Mouse (Mus musculus) midbrain, postnatal 0 days (tissue): Measurements from ENCODE around the gene Fitm1. TPM values are rescaled to one million over a fixed set of nuclear protein-coding genes. Genes with fewer than 3 reads are reported as not detected.
A peak's percentile ranks its signal among the peaks of the same experiment; 100 is the strongest.

Experiments
- ATAC-seq: fragments of 200-750 bp; cut with Nextera tagmentation; 2 replicates; pipeline ENCODE4 v1.8.0; 2017; ENCODE audit warnings: moderate number of reproducible peaks, mild to moderate bottlenecking, moderate TSS enrichment, moderate library complexity; ENCODE audit not compliant: low FRiP score
- DNase-seq: peaks from one replicate; pipeline ENCODE4 v3.0.0-alpha.2; 2015; ENCODE audit warnings: low spot score
- H3K27ac ChIP-seq: fragments of 300-500 bp; sonication (generic); 2 replicates; pipeline ENCODE4 v1.5.1; 2014; ENCODE audit warnings: low read depth, mild to moderate bottlenecking, low read length, mixed read lengths
- H3K27me3 ChIP-seq: fragments of 300-500 bp; sonication (generic); 2 replicates; pipeline ENCODE4 v1.6.1; 2014; ENCODE audit warnings: low read length, control low read depth, mixed read lengths; ENCODE audit not compliant: insufficient read depth
- H3K36me3 ChIP-seq: fragments of 300-500 bp; sonication (generic); 2 replicates; pipeline ENCODE4 v1.6.1; 2014; ENCODE audit warnings: low read length, control low read depth, mixed read lengths; ENCODE audit not compliant: insufficient read depth
- H3K4me1 ChIP-seq: fragments of 300-500 bp; sonication (generic); 2 replicates; pipeline ENCODE4 v1.6.1; 2014; ENCODE audit warnings: mild to moderate bottlenecking, control low read depth, antibody characterized with exemption, low read length, mixed read lengths; ENCODE audit not compliant: insufficient read depth
- H3K4me2 ChIP-seq: fragments of 300-500 bp; sonication (generic); 2 replicates; pipeline ENCODE4 v1.6.1; 2014; ENCODE audit warnings: low read depth, mild to moderate bottlenecking, low read length, mixed read lengths; ENCODE audit not compliant: poor library complexity, severe bottlenecking
- H3K4me3 ChIP-seq: fragments of 300-500 bp; sonication (generic); 2 replicates; pipeline ENCODE4 v1.5.1; 2014; ENCODE audit warnings: low read depth, mild to moderate bottlenecking, low read length, moderate library complexity
- H3K9ac ChIP-seq: fragments of 300-500 bp; sonication (generic); replicated peaks from 2 replicates; pipeline ENCODE4 v1.6.1; 2014; ENCODE audit warnings: mild to moderate bottlenecking, low read length, moderate library complexity, mixed read lengths; ENCODE audit not compliant: poor library complexity, severe bottlenecking
- H3K9me3 ChIP-seq: fragments of 300-500 bp; sonication (generic); 2 replicates; pipeline ENCODE4 v1.6.1; 2016; ENCODE audit warnings: low read length, control low read depth
- CTCF ChIP-seq: IDR thresholded peaks from 2 replicates; pipeline ENCODE4 v1.5.1; 2016; ENCODE audit warnings: antibody characterized with exemption, mild to moderate bottlenecking
- WGBS: fragments of 180-500 bp; shearing (Covaris S2); extraction: QIAGEN DNeasy Blood & Tissue Kit; methylation state at CpG from one replicate; pipeline ENCODE4 v1.1.7; 2014; 5-methylcytosine and 5-hydroxymethylcytosine counted together
- polyA plus RNA-seq: library from polyadenylated mRNA; unstranded; fragments of >200 nt; fragmentation: Nextera tagmentation; extraction: Ambion mirVana; gene quantifications from 2 replicates; pipeline ENCODE4 v1.2.1, GENCODE M21; 2015
- total RNA-seq: library from RNA; depleted of rRNA; stranded (reverse); fragments of >200 nt; gene quantifications from 2 replicates; pipeline ENCODE4 v1.2.3, GENCODE M21; 2014; rRNA removed

Fitm1 gene
- total and polyA plus RNA-seq, 2 experiments from 2014 or later, result 0.16 to 0.33 TPM

DNA sequence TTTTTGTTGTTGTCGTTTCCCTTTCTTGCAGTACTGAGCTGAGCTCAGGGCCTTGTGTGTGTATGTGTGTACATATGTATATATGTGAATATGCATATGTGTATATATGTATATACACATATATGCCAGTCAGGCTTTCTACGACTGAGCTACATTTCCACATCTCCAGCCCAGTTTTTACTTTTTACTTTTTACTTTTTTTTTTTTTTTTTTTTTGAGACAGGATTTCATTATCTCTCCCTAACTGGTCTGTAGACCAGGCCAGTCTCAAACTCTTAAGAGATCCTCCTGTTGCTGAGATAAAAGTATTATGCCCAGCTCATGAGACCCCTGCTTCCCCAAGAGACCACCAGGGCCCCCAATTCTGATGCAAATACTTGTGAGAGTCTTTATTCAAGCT, 41.4 kb downstream of the Fitm1 start:
- TF ChIP-seq CTCF, result no peak
- no peak for DNase-seq
- no peak for ATAC-seq
- no peaks in the 10 kb centered on the region for H3K4me1 ChIP-seq
- WGBS, result 80% methylated on average over 2 of the region's 2 CpGs
- H3K4me3 ChIP-seq, result no peak overlapping the region
- H3K36me3 ChIP-seq, result no peaks in the 10 kb centered on the region
- H3K27me3 ChIP-seq, result no peaks in the 10 kb centered on the region
- no peaks in the 10 kb centered on the region for H3K9me3 ChIP-seq
- H3K27ac ChIP-seq, result no peak overlapping the region
- H3K9ac ChIP-seq, result no peak overlapping the region
- H3K4me2 ChIP-seq, result no peak overlapping the region

DNA sequence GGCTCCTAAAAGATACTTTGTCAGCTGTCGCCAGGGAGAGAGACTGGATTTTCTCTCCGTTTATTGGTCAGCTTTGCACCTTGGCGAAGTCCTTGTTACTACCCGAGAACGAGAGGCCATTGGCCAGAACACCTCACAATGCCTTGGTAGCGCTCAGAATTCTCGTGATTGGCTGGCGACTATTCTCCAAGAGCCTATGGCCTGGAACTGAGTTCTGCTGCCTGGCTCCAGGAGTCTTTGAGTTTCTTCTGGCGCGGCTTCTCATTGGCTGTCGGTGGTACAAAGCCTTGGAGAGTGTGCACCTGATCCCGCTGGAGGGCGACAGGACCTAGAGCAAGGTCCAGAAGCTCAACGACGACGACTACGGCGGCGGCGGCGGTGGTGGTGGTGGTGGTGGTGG, 42.4 kb downstream of the Fitm1 start, which contains the start of gene Rec8:
Gene Rec8 (plus strand): TSS at position 216 of the 400 bp plus-strand sequence.
- peak; percentile 73; the same call in 1 of the 2 replicates for ATAC-seq
- 23% methylated on average over 21 of the region's 21 CpGs for WGBS

DNA sequence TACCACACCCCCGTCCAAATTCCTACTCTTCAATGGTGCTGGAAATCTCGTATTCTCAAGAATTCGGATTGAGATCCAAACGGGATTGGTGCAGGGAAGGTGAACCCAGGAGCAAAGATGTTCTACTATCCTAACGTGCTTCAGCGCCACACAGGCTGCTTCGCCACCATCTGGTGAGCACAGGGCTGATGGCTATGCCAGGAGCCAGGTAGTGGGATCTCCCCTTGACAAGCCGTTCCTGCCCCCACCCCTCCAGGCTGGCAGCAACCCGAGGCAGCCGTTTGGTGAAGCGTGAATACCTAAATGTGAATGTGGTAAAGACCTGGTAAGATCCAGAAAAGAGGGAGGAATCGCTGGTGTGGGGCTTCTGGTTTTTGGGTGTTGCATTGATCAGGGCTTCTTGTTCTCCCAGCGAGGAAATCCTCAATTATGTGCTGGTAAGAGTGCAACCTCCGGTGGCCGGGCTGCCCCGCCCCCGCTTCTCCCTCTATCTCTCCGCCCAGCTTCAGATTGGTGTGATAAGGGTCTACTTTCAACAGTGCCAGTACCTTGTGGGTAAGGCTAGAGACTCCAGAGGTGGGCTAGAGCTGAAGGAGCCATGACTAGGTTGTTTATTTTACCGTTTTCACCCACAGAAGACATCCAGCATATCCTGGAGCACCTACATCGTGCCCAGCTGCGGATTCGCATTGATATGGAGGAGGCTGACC, 43.2 kb downstream of the Fitm1 start:
- WGBS, result 54% methylated on average over 22 of the region's 22 CpGs
- DNase-seq (peak; percentile 22), ATAC-seq (peak; percentile 50; the same call in 1 of the 2 replicates)
- no peak for TF ChIP-seq CTCF
- Histone ChIP-seq H3K4me2 (peak overlapping the region; percentile 21; the same call in 1 of the 2 replicates), H3K36me3 (no peaks in the 10 kb centered on the region), H3K4me3 (peak overlapping the region; percentile 19; the same call in 1 of the 2 replicates), H3K4me1 (no peaks in the 10 kb centered on the region), H3K9ac (no peak overlapping the region), H3K9me3 (no peaks in the 10 kb centered on the region), H3K27me3 (no peaks in the 10 kb centered on the region), H3K27ac (no peak overlapping the region)

More for the DNA sequence above, 42.4 kb downstream of the Fitm1 start, which contains the start of gene Rec8:
- peak; percentile 83 for DNase-seq
- no peaks in the 10 kb centered on the region for H3K36me3 ChIP-seq
- no peak within 1 kb of the TSS for H3K27ac ChIP-seq
- no peaks in the 10 kb centered on the region for H3K27me3 ChIP-seq
- H3K9me3 ChIP-seq, result no peaks in the 10 kb centered on the region
- H3K4me3 ChIP-seq, result peak within 1 kb of the TSS; percentile 19; the same call in 1 of the 2 replicates
- peak within 1 kb of the TSS; percentile 21; the same call in 1 of the 2 replicates for H3K4me2 ChIP-seq
- TF ChIP-seq CTCF, result no peak
- no peaks in the 10 kb centered on the region for H3K4me1 ChIP-seq
- H3K9ac ChIP-seq, result no peak within 1 kb of the TSS

Other genes starting within 250 kb of the Fitm1 start
Only the 30 nearest of the 31 such genes appear.
- gene Dhrs4, start 96.9 kb upstream of the Fitm1 start, total RNA-seq, result 10.0 and 13.8 TPM in 2 replicates
- 18.0 and 19.4 TPM in 2 replicates for gene Dhrs4, start 96.9 kb upstream of the Fitm1 start, polyA plus RNA-seq
- gene Carmil3, start 85.0 kb upstream of the Fitm1 start, total RNA-seq, result 118 and 166 TPM in 2 replicates
- gene Carmil3, start 85.0 kb upstream of the Fitm1 start, polyA plus RNA-seq, result 33.3 and 37.6 TPM in 2 replicates
- gene Cpne6, start 65.2 kb upstream of the Fitm1 start, total RNA-seq, result 9.4 and 14.7 TPM in 2 replicates
- gene Cpne6, start 65.2 kb upstream of the Fitm1 start, polyA plus RNA-seq, result 12.3 and 15.0 TPM in 2 replicates
- gene Nrl, start 50.6 kb upstream of the Fitm1 start, total RNA-seq, result 1.5 and 3.8 TPM in 2 replicates
- 0.55 and 0.57 TPM in 2 replicates for gene Nrl, start 50.6 kb upstream of the Fitm1 start, polyA plus RNA-seq
- gene Pck2, start 35.4 kb upstream of the Fitm1 start, total RNA-seq, result 27.8 and 29.1 TPM in 2 replicates
- gene Pck2, start 35.4 kb upstream of the Fitm1 start, polyA plus RNA-seq, result 18.2 and 21.6 TPM in 2 replicates
- 98.3 and 103 TPM in 2 replicates for gene Dcaf11, start 15.6 kb upstream of the Fitm1 start, total RNA-seq
- 102 and 114 TPM in 2 replicates for gene Dcaf11, start 15.6 kb upstream of the Fitm1 start, polyA plus RNA-seq
- gene A730061H03Rik, start 15.2 kb upstream of the Fitm1 start, total RNA-seq, result 5.4 TPM in 1 of 2 replicates, not detected in the other
- gene A730061H03Rik, start 15.2 kb upstream of the Fitm1 start, polyA plus RNA-seq, result 0.69 TPM in 1 of 2 replicates, not detected in the other
- 119 and 147 TPM in 2 replicates for gene Psme1, start 2.5 kb downstream of the Fitm1 start, total RNA-seq
- 268 and 288 TPM in 2 replicates for gene Psme1, start 2.5 kb downstream of the Fitm1 start, polyA plus RNA-seq
- gene Emc9, start 9.7 kb downstream of the Fitm1 start, total RNA-seq, result 36.3 and 38.9 TPM in 2 replicates
- 74.3 and 78.8 TPM in 2 replicates for gene Emc9, start 9.7 kb downstream of the Fitm1 start, polyA plus RNA-seq
- gene Psme2, start 15.5 kb downstream of the Fitm1 start, total RNA-seq, result 62.8 and 69.6 TPM in 2 replicates
- 157 and 184 TPM in 2 replicates for gene Psme2, start 15.5 kb downstream of the Fitm1 start, polyA plus RNA-seq
- gene Rnf31, start 16.1 kb downstream of the Fitm1 start, total RNA-seq, result 19.8 and 26.7 TPM in 2 replicates
- 20.4 and 23.0 TPM in 2 replicates for gene Rnf31, start 16.1 kb downstream of the Fitm1 start, polyA plus RNA-seq
- gene Irf9, start 28.0 kb downstream of the Fitm1 start, total RNA-seq, result 17.1 and 18.2 TPM in 2 replicates
- 7.4 and 8.3 TPM in 2 replicates for gene Irf9, start 28.0 kb downstream of the Fitm1 start, polyA plus RNA-seq
- 6.0 and 11.1 TPM in 2 replicates for gene Rec8, start 42.4 kb downstream of the Fitm1 start, total RNA-seq
- 7.6 and 8.7 TPM in 2 replicates for gene Rec8, start 42.4 kb downstream of the Fitm1 start, polyA plus RNA-seq
- gene Ipo4, start 60.3 kb downstream of the Fitm1 start, total RNA-seq, result 109 and 122 TPM in 2 replicates
- 104 and 112 TPM in 2 replicates for gene Ipo4, start 60.3 kb downstream of the Fitm1 start, polyA plus RNA-seq
- 6.3 and 6.7 TPM in 2 replicates for gene Gm49378, start 62.3 kb downstream of the Fitm1 start, total RNA-seq
- 2.3 and 2.8 TPM in 2 replicates for gene Gm49378, start 62.3 kb downstream of the Fitm1 start, polyA plus RNA-seq
- 47.7 and 60.3 TPM in 2 replicates for gene Tm9sf1, start 68.2 kb downstream of the Fitm1 start, total RNA-seq
- gene Tm9sf1, start 68.2 kb downstream of the Fitm1 start, polyA plus RNA-seq, result 48.2 and 54.3 TPM in 2 replicates
- 0.14 and 0.16 TPM in 2 replicates for gene Tssk4, start 74.6 kb downstream of the Fitm1 start, total RNA-seq
- gene Tssk4, start 74.6 kb downstream of the Fitm1 start, polyA plus RNA-seq, result 0.28 and 0.36 TPM in 2 replicates
- 46.7 and 53.7 TPM in 2 replicates for gene Mdp1, start 84.9 kb downstream of the Fitm1 start, total RNA-seq
- 77.9 and 82.2 TPM in 2 replicates for gene Mdp1, start 84.9 kb downstream of the Fitm1 start, polyA plus RNA-seq
- gene Gmpr2, start 96.3 kb downstream of the Fitm1 start, total RNA-seq, result 19.9 and 24.4 TPM in 2 replicates
- gene Gmpr2, start 96.3 kb downstream of the Fitm1 start, polyA plus RNA-seq, result 35.5 and 36.7 TPM in 2 replicates
- gene Nedd8, start 96.5 kb downstream of the Fitm1 start, total RNA-seq, result 129 and 133 TPM in 2 replicates
- 569 and 590 TPM in 2 replicates for gene Nedd8, start 96.5 kb downstream of the Fitm1 start, polyA plus RNA-seq
- 14.6 and 15.7 TPM in 2 replicates for gene Tinf2, start 106.2 kb downstream of the Fitm1 start, total RNA-seq
- gene Tinf2, start 106.2 kb downstream of the Fitm1 start, polyA plus RNA-seq, result 19.9 and 23.6 TPM in 2 replicates
- gene Tgm1, start 138.3 kb downstream of the Fitm1 start, total RNA-seq, result 0.16 and 0.38 TPM in 2 replicates
- gene Tgm1, start 138.3 kb downstream of the Fitm1 start, polyA plus RNA-seq, result 0.14 and 0.18 TPM in 2 replicates
- gene Rabggta, start 146.6 kb downstream of the Fitm1 start, total RNA-seq, result 75.1 and 94.5 TPM in 2 replicates
- gene Rabggta, start 146.6 kb downstream of the Fitm1 start, polyA plus RNA-seq, result 61.9 and 62.6 TPM in 2 replicates
- 75.1 and 94.0 TPM in 2 replicates for gene Dhrs1, start 170.1 kb downstream of the Fitm1 start, total RNA-seq
- gene Dhrs1, start 170.1 kb downstream of the Fitm1 start, polyA plus RNA-seq, result 72.0 and 73.3 TPM in 2 replicates
- gene Nop9, start 170.1 kb downstream of the Fitm1 start, total RNA-seq, result 22.0 and 30.4 TPM in 2 replicates
- gene Nop9, start 170.1 kb downstream of the Fitm1 start, polyA plus RNA-seq, result 17.3 and 17.8 TPM in 2 replicates
- 0.66 and 2.6 TPM in 2 replicates for gene Cideb, start 182.8 kb downstream of the Fitm1 start, total RNA-seq
- 0.25 and 1.1 TPM in 2 replicates for gene Cideb, start 182.8 kb downstream of the Fitm1 start, polyA plus RNA-seq
- 0.38 and 1.6 TPM in 2 replicates for gene Ltb4r2, start 185.8 kb downstream of the Fitm1 start, total RNA-seq
- gene Ltb4r2, start 185.8 kb downstream of the Fitm1 start, polyA plus RNA-seq, result 0.43 and 0.60 TPM in 2 replicates
- 0.88 and 1.8 TPM in 2 replicates for gene Ltb4r1, start 190.3 kb downstream of the Fitm1 start, total RNA-seq
- gene Ltb4r1, start 190.3 kb downstream of the Fitm1 start, polyA plus RNA-seq, result 0.94 and 1.1 TPM in 2 replicates
- gene Adcy4, start 208.5 kb downstream of the Fitm1 start, total RNA-seq, result 3.6 and 4.0 TPM in 2 replicates
- 1.7 TPM in 2 replicates for gene Adcy4, start 208.5 kb downstream of the Fitm1 start, polyA plus RNA-seq
- gene Ripk3, start 213.2 kb downstream of the Fitm1 start, total RNA-seq, result 0.27 TPM in 1 of 2 replicates, not detected in the other
- 1.3 and 3.0 TPM in 2 replicates for gene Ripk3, start 213.2 kb downstream of the Fitm1 start, polyA plus RNA-seq